Mouse (Mus musculus): ENCODE data around the gene Sephs1. TPM values are rescaled to one million over a fixed set of nuclear protein-coding genes. Genes with fewer than 3 reads are reported as not detected.
A peak's percentile ranks its signal among the peaks of the same experiment; 100 is the strongest.
"Not testable (repeated sequence)": the region's sequence is repeated elsewhere in the genome, so short reads cannot be mapped to it uniquely, and the experiment has no call there.

Sephs1 gene
- polyA plus RNA-seq, 1 experiment from 2014 or later = 89.5 TPM

DNA sequence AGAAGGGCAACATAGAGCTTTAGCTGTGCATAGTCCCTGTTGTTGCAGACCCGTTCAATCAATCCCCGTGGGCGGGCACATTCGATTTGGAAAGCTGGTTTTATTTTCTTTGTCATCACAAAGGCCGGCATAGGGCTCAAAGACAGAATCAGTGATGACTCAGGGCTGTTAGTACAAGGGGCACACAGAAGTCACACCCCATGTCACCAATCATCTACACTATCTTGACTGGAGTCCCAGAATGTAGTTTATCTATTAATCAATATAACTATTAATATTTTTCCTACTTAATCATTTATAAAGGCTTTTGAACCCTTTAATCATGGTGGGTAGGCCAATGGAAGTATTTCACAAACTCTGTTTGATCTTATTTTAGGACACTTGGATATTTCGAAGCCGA, 56.6 kb downstream of the Sephs1 start:
- WGBS = 88% methylated on average over 7 of the region's 7 CpGs
- no peak overlapping the region for H3K4me3 ChIP-seq (ENCODE audit: low read length)
- no peak overlapping the region for H3K4me2 ChIP-seq (ENCODE audit: low read depth, low read length)
- H3K9ac ChIP-seq (ENCODE audit: low read length) = no peak overlapping the region
- peaks cover 14% of the 10 kb centered on the region for H3K36me3 ChIP-seq (ENCODE audit: control insufficient read depth, insufficient read depth, low read length)
- H3K27me3 ChIP-seq (ENCODE audit: control insufficient read depth, insufficient read depth, low read depth, low read length) = no peaks in the 10 kb centered on the region
- peaks cover 4% of the 10 kb centered on the region; the same call in 1 of the 2 replicates for H3K9me3 ChIP-seq (ENCODE audit: control insufficient read depth, low read length)
- no peak for ATAC-seq (ENCODE audit: low read depth)
- H3K27ac ChIP-seq (ENCODE audit: low read length) = no peak overlapping the region
- H3K4me1 ChIP-seq (replicated peaks; ENCODE audit: control insufficient read depth, insufficient read depth, low read length) = no peaks in the 10 kb centered on the region

DNA sequence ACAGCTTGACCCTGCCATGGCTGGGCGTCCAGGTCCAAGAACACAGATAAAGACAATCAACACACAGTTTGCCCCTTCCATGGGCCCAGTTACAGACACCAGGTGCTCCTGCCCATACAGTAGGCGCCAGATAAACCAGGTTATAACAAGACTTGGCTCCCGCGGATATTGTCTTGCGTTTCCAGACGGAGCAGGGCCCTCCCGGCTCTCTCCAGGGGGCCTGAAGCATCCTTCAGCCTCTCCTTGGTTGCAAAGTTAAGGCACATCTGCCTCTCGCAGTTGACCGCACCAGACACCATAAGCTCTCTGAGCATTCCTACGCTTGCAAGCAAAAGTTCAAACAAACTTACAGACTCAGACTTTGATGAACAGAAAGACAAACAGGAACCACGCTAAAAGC, 59.5 kb downstream of the Sephs1 start:
- no peaks in the 10 kb centered on the region for H3K27me3 ChIP-seq (ENCODE audit: control insufficient read depth, insufficient read depth, low read depth, low read length)
- no peak overlapping the region for H3K9ac ChIP-seq (ENCODE audit: low read length)
- H3K9me3 ChIP-seq (ENCODE audit: control insufficient read depth, low read length) = peaks cover 4% of the 10 kb centered on the region
- 91% methylated on average over 11 of the region's 11 CpGs for WGBS
- H3K4me2 ChIP-seq (ENCODE audit: low read depth, low read length) = no peak overlapping the region
- no peak for ATAC-seq (ENCODE audit: low read depth)
- no peak overlapping the region for H3K27ac ChIP-seq (ENCODE audit: low read length)
- H3K4me3 ChIP-seq (ENCODE audit: low read length) = no peak overlapping the region
- no peaks in the 10 kb centered on the region for H3K4me1 ChIP-seq (replicated peaks; ENCODE audit: control insufficient read depth, insufficient read depth, low read length)
- H3K36me3 ChIP-seq (ENCODE audit: control insufficient read depth, insufficient read depth, low read length) = peaks cover 11% of the 10 kb centered on the region; the same call in 1 of the 2 replicates

DNA sequence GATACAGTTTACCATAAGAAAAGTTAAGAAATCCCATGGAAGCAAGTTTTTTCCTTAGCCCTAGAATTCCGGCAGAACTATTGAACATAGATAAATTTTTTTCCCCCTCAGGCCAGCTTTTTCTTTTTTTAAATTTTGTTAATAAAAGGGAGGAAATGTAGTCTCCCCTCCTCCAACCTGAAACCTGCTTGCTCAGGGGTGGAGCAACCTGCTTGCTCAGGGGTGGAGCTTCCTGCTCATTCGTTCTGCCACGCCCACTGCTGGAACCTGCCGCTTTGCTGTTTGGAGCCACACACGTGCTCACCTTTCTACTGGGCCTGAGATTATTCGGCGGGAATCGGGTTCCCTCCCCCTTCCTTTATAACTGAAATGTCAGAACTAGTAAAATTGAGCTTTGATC, 68.3 kb downstream of the Sephs1 start:
- not testable (repeated sequence) for H3K9ac ChIP-seq (ENCODE audit: low read length); H3K4me3 ChIP-seq (ENCODE audit: low read length); H3K36me3 ChIP-seq (ENCODE audit: control insufficient read depth, insufficient read depth, low read length); H3K4me2 ChIP-seq (ENCODE audit: low read depth, low read length); H3K9me3 ChIP-seq (ENCODE audit: control insufficient read depth, low read length); H3K27ac ChIP-seq (ENCODE audit: low read length); ATAC-seq (ENCODE audit: low read depth); H3K27me3 ChIP-seq (ENCODE audit: control insufficient read depth, insufficient read depth, low read depth, low read length); H3K4me1 ChIP-seq (replicated peaks; ENCODE audit: control insufficient read depth, insufficient read depth, low read length)
- WGBS = 72% methylated on average over 5 of the region's 8 CpGs

GRCm38 (mm10) chr2:4950986-4951385, 69.6 kb downstream of the Sephs1 start:
- 91% methylated on average over 2 of the region's 2 CpGs for WGBS
- H3K27ac ChIP-seq (ENCODE audit: low read length) = no peak overlapping the region
- no peak overlapping the region for H3K4me2 ChIP-seq (ENCODE audit: low read depth, low read length)
- no peak for ATAC-seq (ENCODE audit: low read depth)
- no peaks in the 10 kb centered on the region for H3K4me1 ChIP-seq (replicated peaks; ENCODE audit: control insufficient read depth, insufficient read depth, low read length)
- H3K36me3 ChIP-seq (ENCODE audit: control insufficient read depth, insufficient read depth, low read length) = no peaks in the 10 kb centered on the region
- no peaks in the 10 kb centered on the region for H3K9me3 ChIP-seq (ENCODE audit: control insufficient read depth, low read length)
- no peak overlapping the region for H3K4me3 ChIP-seq (ENCODE audit: low read length)
- H3K9ac ChIP-seq (ENCODE audit: low read length) = no peak overlapping the region
- H3K27me3 ChIP-seq (ENCODE audit: control insufficient read depth, insufficient read depth, low read depth, low read length) = no peaks in the 10 kb centered on the region

- Histone ChIP-seq H3K9ac (ENCODE audit: low read length) (no peak overlapping the region), H3K9me3 (ENCODE audit: control insufficient read depth, low read length) (no peaks in the 10 kb centered on the region), H3K4me3 (ENCODE audit: low read length) (no peak overlapping the region), H3K4me1 (replicated peaks; ENCODE audit: control insufficient read depth, insufficient read depth, low read length) (no peaks in the 10 kb centered on the region), H3K27me3 (ENCODE audit: control insufficient read depth, insufficient read depth, low read depth, low read length) (no peaks in the 10 kb centered on the region), H3K36me3 (ENCODE audit: control insufficient read depth, insufficient read depth, low read length) (no peaks in the 10 kb centered on the region), H3K27ac (ENCODE audit: low read length) (no peak overlapping the region), H3K4me2 (ENCODE audit: low read depth, low read length) (no peak overlapping the region)
- WGBS = 77% methylated on average over 6 of the region's 6 CpGs
- no peak for ATAC-seq (ENCODE audit: low read depth)
Observed at GRCm38 (mm10) chr2:4954216-4954760, 72.9 kb downstream of the Sephs1 start.

DNA sequence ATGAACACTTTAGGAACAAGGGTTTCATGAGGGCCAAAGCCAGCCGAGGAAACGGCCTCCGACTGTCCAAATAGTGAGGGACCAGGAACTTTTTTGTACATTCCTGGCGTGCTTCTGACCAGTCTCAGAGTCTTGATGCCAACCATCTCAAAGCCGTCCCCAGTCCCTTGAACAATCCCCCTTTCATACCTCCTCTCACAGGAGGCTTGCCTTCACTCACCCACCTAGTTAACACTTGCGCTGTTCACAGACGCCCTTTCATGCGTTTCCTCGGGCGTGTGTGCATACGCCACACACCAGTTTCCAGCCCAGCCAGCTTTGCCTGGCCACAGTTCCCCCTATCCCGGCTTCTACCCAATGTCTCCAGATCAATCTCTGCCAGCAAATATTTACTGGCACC, 76.7 kb downstream of the Sephs1 start:
- no peaks in the 10 kb centered on the region for H3K9me3 ChIP-seq (ENCODE audit: control insufficient read depth, low read length)
- H3K9ac ChIP-seq (ENCODE audit: low read length) = no peak overlapping the region
- ATAC-seq (ENCODE audit: low read depth) = peak; percentile 80
- WGBS = 57% methylated on average over 12 of the region's 12 CpGs
- no peaks in the 10 kb centered on the region for H3K27me3 ChIP-seq (ENCODE audit: control insufficient read depth, insufficient read depth, low read depth, low read length)
- H3K4me1 ChIP-seq (replicated peaks; ENCODE audit: control insufficient read depth, insufficient read depth, low read length) = no peaks in the 10 kb centered on the region
- no peak overlapping the region for H3K4me3 ChIP-seq (ENCODE audit: low read length)
- peak overlapping the region; percentile 84 for H3K27ac ChIP-seq (ENCODE audit: low read length)
- no peaks in the 10 kb centered on the region for H3K36me3 ChIP-seq (ENCODE audit: control insufficient read depth, insufficient read depth, low read length)
- no peak overlapping the region for H3K4me2 ChIP-seq (ENCODE audit: low read depth, low read length)

Other genes with a start within 250 kb of the Sephs1 start
- 47.7 and 47.9 TPM in 2 replicates for gene Prpf18, start 229.5 kb upstream of the Sephs1 start, polyA plus RNA-seq (2015; fragmentation: Nextera tagmentation; extraction: Ambion mirVana)
- 11.9 and 12.3 TPM in 2 replicates for gene Bend7, start 163.7 kb upstream of the Sephs1 start, polyA plus RNA-seq (2015; fragmentation: Nextera tagmentation; extraction: Ambion mirVana)
- 91.9 and 96.2 TPM in 2 replicates for gene Phyh, start 37.5 kb downstream of the Sephs1 start, polyA plus RNA-seq (2015; fragmentation: Nextera tagmentation; extraction: Ambion mirVana)
- not detected in 2 replicates for gene Ucma, start 94.6 kb downstream of the Sephs1 start, polyA plus RNA-seq (2015; fragmentation: Nextera tagmentation; extraction: Ambion mirVana)
- gene Mcm10, start 131.2 kb downstream of the Sephs1 start, polyA plus RNA-seq (2015; fragmentation: Nextera tagmentation; extraction: Ambion mirVana) = 31.8 and 36.4 TPM in 2 replicates
- 13.3 and 13.5 TPM in 2 replicates for gene Optn, start 182.5 kb downstream of the Sephs1 start, polyA plus RNA-seq (2015; fragmentation: Nextera tagmentation; extraction: Ambion mirVana)